Mouse (Mus musculus): Measurements from ENCODE around the gene Nsrp1. TPM values are rescaled to one million over a fixed set of nuclear protein-coding genes. Genes with fewer than 3 reads are reported as not detected.
"Not testable (repeated sequence)": the region's sequence is repeated elsewhere in the genome, so short reads cannot be mapped to it uniquely, and the experiment has no call there.

Gene Nsrp1
- polyA plus RNA-seq (2015; fragmentation: Nextera tagmentation; extraction: Ambion mirVana) = 44.7 and 49.4 TPM in 2 replicates

GRCm38 (mm10) chr11:77078273-77079134 is at the start of gene Nsrp1:
Gene Nsrp1, minus strand, starts transcription at chr11:77078435.
- peak within 1 kb of the TSS; percentile 86 for H3K9ac ChIP-seq
- H3K36me3 ChIP-seq = peaks cover 28% of the 10 kb centered on the region
- peak; percentile 73 for ATAC-seq (ENCODE audit: extremely low read depth, insufficient number of reproducible peaks, low FRiP score, low TSS enrichment)
- peak within 1 kb of the TSS; percentile 97 for H3K4me2 ChIP-seq
- H3K27me3 ChIP-seq (replicated peaks) = peaks cover 35% of the 10 kb centered on the region
- WGBS = 4% methylated on average over 48 of the region's 48 CpGs
- H3K4me3 ChIP-seq = peak within 1 kb of the TSS; percentile 78
- H3K9me3 ChIP-seq = no peaks in the 10 kb centered on the region
- peaks cover 9% of the 10 kb centered on the region for H3K4me1 ChIP-seq
- H3K27ac ChIP-seq (replicated peaks) = peak within 1 kb of the TSS; percentile 86

- H3K4me1 ChIP-seq = no peaks in the 10 kb centered on the region
Observed at GRCm38 (mm10) chr11:77111141-77111540, 32.9 kb upstream of the Nsrp1 start.

GRCm38 (mm10) chr11:77108442-77108841 is 30.2 kb upstream of the Nsrp1 start:
- no peak overlapping the region for H3K4me2 ChIP-seq
- H3K27me3 ChIP-seq (replicated peaks) = 0 out of 2 replicates have a peak, but pooled peaks cover 3% of the 10 kb centered on the region
- no peaks in the 10 kb centered on the region for H3K9me3 ChIP-seq
- H3K4me1 ChIP-seq = no peaks in the 10 kb centered on the region
- no peak overlapping the region for H3K27ac ChIP-seq (replicated peaks)
- 81% methylated on average over 6 of the region's 6 CpGs for WGBS
- no peak for ATAC-seq (ENCODE audit: extremely low read depth, insufficient number of reproducible peaks, low FRiP score, low TSS enrichment)
- no peak overlapping the region for H3K9ac ChIP-seq
- H3K4me3 ChIP-seq = no peak overlapping the region
- H3K36me3 ChIP-seq = no peaks in the 10 kb centered on the region

More at GRCm38 (mm10) chr11:77111141-77111540, 32.9 kb upstream of the Nsrp1 start:
- H3K9me3 ChIP-seq = no peaks in the 10 kb centered on the region
- no peaks in the 10 kb centered on the region for H3K36me3 ChIP-seq
- no peak overlapping the region for H3K9ac ChIP-seq
- H3K27me3 ChIP-seq (replicated peaks) = no peaks in the 10 kb centered on the region
- H3K4me2 ChIP-seq = no peak overlapping the region
- H3K4me3 ChIP-seq = no peak overlapping the region
- no peak overlapping the region for H3K27ac ChIP-seq (replicated peaks)
- whole genome bisulfite sequencing = 78% methylated on average over 6 of the region's 6 CpGs
- no peak for ATAC-seq (ENCODE audit: extremely low read depth, insufficient number of reproducible peaks, low FRiP score, low TSS enrichment)

- not testable (repeated sequence) for H3K9ac ChIP-seq; H3K9me3 ChIP-seq; H3K27ac ChIP-seq (replicated peaks); H3K4me1 ChIP-seq; H3K4me3 ChIP-seq; H3K36me3 ChIP-seq; H3K4me2 ChIP-seq; ATAC-seq (ENCODE audit: extremely low read depth, insufficient number of reproducible peaks, low FRiP score, low TSS enrichment); H3K27me3 ChIP-seq (replicated peaks)
- WGBS = 77% methylated on average over 12 of the region's 12 CpGs
Observed at GRCm38 (mm10) chr11:77107872-77108271, 29.6 kb upstream of the Nsrp1 start.

- ATAC-seq (ENCODE audit: extremely low read depth, insufficient number of reproducible peaks, low FRiP score, low TSS enrichment) = no peak
- Histone ChIP-seq H3K9ac (no peak overlapping the region), H3K4me3 (no peak overlapping the region), H3K27me3 (replicated peaks) (0 out of 2 replicates have a peak, but pooled peaks cover 3% of the 10 kb centered on the region), H3K36me3 (no peaks in the 10 kb centered on the region), H3K4me1 (no peaks in the 10 kb centered on the region), H3K27ac (replicated peaks) (no peak overlapping the region), H3K9me3 (no peaks in the 10 kb centered on the region), H3K4me2 (no peak overlapping the region)
- WGBS = 86% methylated on average over 6 of the region's 6 CpGs
Observed at GRCm38 (mm10) chr11:77106961-77107360, 28.7 kb upstream of the Nsrp1 start.

GRCm38 (mm10) chr11:77100137-77100937 is 22.1 kb upstream of the Nsrp1 start:
- peaks cover 17% of the 10 kb centered on the region for H3K4me1 ChIP-seq
- 12% methylated on average over 10 of the region's 10 CpGs for whole genome bisulfite sequencing
- peaks cover 13% of the 10 kb centered on the region; the same call in 1 of the 2 replicates for H3K27me3 ChIP-seq (replicated peaks)
- H3K4me3 ChIP-seq = no peak overlapping the region
- no peak for ATAC-seq (ENCODE audit: extremely low read depth, insufficient number of reproducible peaks, low FRiP score, low TSS enrichment)
- no peak overlapping the region for H3K9ac ChIP-seq
- no peaks in the 10 kb centered on the region for H3K9me3 ChIP-seq
- H3K36me3 ChIP-seq = no peaks in the 10 kb centered on the region
- peak overlapping the region; percentile 25; the same call in 1 of the 2 replicates for H3K4me2 ChIP-seq
- H3K27ac ChIP-seq (replicated peaks) = no peak overlapping the region

GRCm38 (mm10) chr11:77098332-77098972 is 20.2 kb upstream of the Nsrp1 start:
- Histone ChIP-seq H3K9ac (no peak overlapping the region), H3K4me3 (no peak overlapping the region), H3K36me3 (no peaks in the 10 kb centered on the region), H3K4me2 (no peak overlapping the region), H3K27me3 (replicated peaks) (peaks cover 10% of the 10 kb centered on the region; the same call in 1 of the 2 replicates), H3K27ac (replicated peaks) (no peak overlapping the region), H3K9me3 (no peaks in the 10 kb centered on the region), H3K4me1 (peaks cover 17% of the 10 kb centered on the region)
- ATAC-seq (ENCODE audit: extremely low read depth, insufficient number of reproducible peaks, low FRiP score, low TSS enrichment) = no peak
- WGBS = 69% methylated on average over 19 of the region's 19 CpGs

GRCm38 (mm10) chr11:77096991-77097390 is 18.8 kb upstream of the Nsrp1 start:
- Histone ChIP-seq H3K9me3 (no peaks in the 10 kb centered on the region), H3K4me3 (no peak overlapping the region), H3K27me3 (replicated peaks) (peaks cover 10% of the 10 kb centered on the region), H3K36me3 (no peaks in the 10 kb centered on the region), H3K9ac (no peak overlapping the region), H3K27ac (replicated peaks) (no peak overlapping the region), H3K4me1 (peaks cover 20% of the 10 kb centered on the region), H3K4me2 (no peak overlapping the region)
- no peak for ATAC-seq (ENCODE audit: extremely low read depth, insufficient number of reproducible peaks, low FRiP score, low TSS enrichment)
- WGBS = 41% methylated on average over 7 of the region's 7 CpGs

- Histone ChIP-seq H3K4me2 (no peak overlapping the region), H3K36me3 (no peaks in the 10 kb centered on the region)
- 46% methylated on average over 3 of the region's 3 CpGs for WGBS
Observed at GRCm38 (mm10) chr11:77096581-77096980, 18.3 kb upstream of the Nsrp1 start.

GRCm38 (mm10) chr11:77095206-77095605 is 17.0 kb upstream of the Nsrp1 start:
- Histone ChIP-seq H3K27me3 (replicated peaks) (peaks cover 10% of the 10 kb centered on the region), H3K4me2 (no peak overlapping the region), H3K36me3 (no peaks in the 10 kb centered on the region), H3K27ac (replicated peaks) (no peak overlapping the region), H3K9me3 (no peaks in the 10 kb centered on the region), H3K4me3 (no peak overlapping the region), H3K9ac (no peak overlapping the region), H3K4me1 (peaks cover 19% of the 10 kb centered on the region)
- 61% methylated on average over 10 of the region's 10 CpGs for WGBS
- ATAC-seq (ENCODE audit: extremely low read depth, insufficient number of reproducible peaks, low FRiP score, low TSS enrichment) = no peak

More at GRCm38 (mm10) chr11:77096581-77096980, 18.3 kb upstream of the Nsrp1 start:
- no peak overlapping the region for H3K27ac ChIP-seq (replicated peaks)
- no peak overlapping the region for H3K9ac ChIP-seq
- H3K4me3 ChIP-seq = no peak overlapping the region
- peaks cover 20% of the 10 kb centered on the region for H3K4me1 ChIP-seq
- ATAC-seq (ENCODE audit: extremely low read depth, insufficient number of reproducible peaks, low FRiP score, low TSS enrichment) = no peak
- peaks cover 10% of the 10 kb centered on the region for H3K27me3 ChIP-seq (replicated peaks)
- no peaks in the 10 kb centered on the region for H3K9me3 ChIP-seq

GRCm38 (mm10) chr11:77094136-77094535 is 15.9 kb upstream of the Nsrp1 start:
- ATAC-seq (ENCODE audit: extremely low read depth, insufficient number of reproducible peaks, low FRiP score, low TSS enrichment) = no peak
- Histone ChIP-seq H3K9ac (no peak overlapping the region), H3K4me2 (no peak overlapping the region), H3K4me3 (no peak overlapping the region), H3K4me1 (peaks cover 15% of the 10 kb centered on the region), H3K9me3 (no peaks in the 10 kb centered on the region), H3K36me3 (no peaks in the 10 kb centered on the region), H3K27ac (replicated peaks) (no peak overlapping the region), H3K27me3 (replicated peaks) (peaks cover 10% of the 10 kb centered on the region)
- 52% methylated on average over 8 of the region's 8 CpGs for WGBS

All from heart, embryonic 13.5 days (tissue).